Mouse (Mus musculus) brain, embryonic 14.5 days (tissue): ENCODE measurements at regions not wholly inside any gene's neighbourhood (a gene's known extent, or its start where the extent isn't known, plus 50 kb on each side); places are given as distances from the start of the nearest gene placed in this dataset.

Experiments used
- DNase-seq: peaks from one replicate; pipeline ENCODE4 v3.0.0-alpha.2; 2011; ENCODE audit warnings: low read depth
- CTCF ChIP-seq: fragments of 200-500 bp; IDR thresholded peaks from 2 replicates; pipeline ENCODE4 v1.5.1; 2012; ENCODE audit warnings: inconsistent platforms, mild to moderate bottlenecking, moderate library complexity, borderline replicate concordance; ENCODE audit not compliant: insufficient read depth, insufficient read length; ENCODE audit errors: extremely low read depth
- POLR2A ChIP-seq: fragments of 200-500 bp; IDR thresholded peaks from 2 replicates; pipeline ENCODE4 v1.6.1; 2012; ENCODE audit warnings: mild to moderate bottlenecking, inconsistent platforms, borderline replicate concordance; ENCODE audit not compliant: poor library complexity, insufficient read depth, insufficient read length, severe bottlenecking; ENCODE audit errors: extremely low read depth

GRCm38 (mm10) chr9:34382208-34382607 is 103.5 kb upstream of the Kirrel3 start:
- TF ChIP-seq POLR2A (no peak), CTCF (no peak)
- peak; percentile 34 for DNase-seq

- DNase-seq = no peak
- TF ChIP-seq POLR2A = no peak
- TF ChIP-seq CTCF = no peak
These were observed 99.6 kb upstream of the Kirrel3 start for GRCm38 (mm10) chr9:34386071-34386470.

DNA sequence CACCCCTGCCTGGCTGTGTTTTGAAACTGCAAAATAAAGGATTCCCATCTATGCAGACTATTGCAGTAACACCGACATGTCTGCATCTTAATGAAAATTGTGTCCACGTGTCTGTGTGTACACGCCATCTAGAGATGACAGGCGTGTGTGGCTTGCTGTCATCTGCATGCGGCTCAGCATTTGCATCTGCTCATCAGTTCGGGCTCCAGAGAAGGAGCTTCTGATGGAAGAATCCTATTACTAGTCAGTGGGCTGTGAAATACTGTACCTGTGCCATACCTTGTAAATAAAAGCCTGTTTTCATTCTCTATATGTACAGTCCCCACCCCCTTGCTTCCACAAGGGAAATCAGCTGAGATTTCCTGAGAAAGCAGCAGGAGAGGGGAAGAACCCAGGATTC is 92.7 kb upstream of the Kirrel3 start:
- TF ChIP-seq CTCF (no peak), POLR2A (no peak)
- DNase-seq = peak; percentile 66

DNA sequence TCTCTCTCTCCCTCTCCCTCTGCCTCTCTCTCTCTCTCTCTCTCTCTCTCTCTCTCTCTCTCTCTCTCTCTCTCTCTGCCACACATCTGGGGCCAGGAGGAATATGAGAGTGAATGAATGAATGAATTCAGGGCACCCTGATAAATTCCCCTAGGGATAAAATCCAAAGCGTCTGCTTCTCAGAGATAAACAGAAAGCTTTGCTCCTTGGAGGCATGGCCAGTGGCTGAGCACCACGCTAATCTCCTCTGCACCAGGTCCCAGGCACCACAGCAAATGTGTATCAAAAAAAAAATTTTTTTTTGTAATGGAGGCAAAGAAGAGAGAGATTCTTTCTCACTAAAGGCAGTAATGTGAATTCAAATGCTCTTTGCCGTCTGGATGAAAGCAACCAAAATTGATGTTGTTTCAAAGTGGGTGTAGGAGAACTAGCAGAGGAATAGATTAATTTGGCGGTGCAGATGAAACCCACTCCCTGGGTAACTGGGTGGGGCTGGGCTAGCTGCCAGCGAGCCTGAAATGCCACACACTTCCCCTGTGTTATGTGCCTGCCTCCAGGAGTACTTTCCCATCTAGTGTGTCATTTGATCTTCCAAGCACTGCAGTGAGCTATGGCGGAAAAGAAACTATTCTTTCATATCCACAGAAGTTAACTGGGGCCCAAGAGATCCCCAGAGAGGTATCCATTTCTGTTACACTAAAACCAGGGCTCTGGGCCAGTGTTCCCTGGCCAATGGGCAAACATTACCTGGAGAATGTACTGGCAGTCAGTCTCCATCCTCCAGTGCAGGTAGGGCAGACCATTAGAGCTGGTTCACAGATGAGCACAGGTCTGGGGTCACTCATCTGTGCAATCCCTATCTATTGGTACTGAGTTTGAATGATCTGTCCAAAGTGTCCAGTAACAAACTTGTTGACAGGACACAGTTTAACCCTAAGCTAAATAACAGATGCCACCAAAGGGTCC is 89.6 kb upstream of the Kirrel3 start:
- TF ChIP-seq CTCF (no peak), POLR2A (no peak)

GRCm38 (mm10) chr9:34411699-34412098 is 74.0 kb upstream of the Kirrel3 start:
- TF ChIP-seq CTCF (no peak), POLR2A (no peak)
- peak; percentile 75 for DNase-seq

More for the DNA sequence above, 89.6 kb upstream of the Kirrel3 start:
- peak; percentile 65 for DNase-seq

DNA sequence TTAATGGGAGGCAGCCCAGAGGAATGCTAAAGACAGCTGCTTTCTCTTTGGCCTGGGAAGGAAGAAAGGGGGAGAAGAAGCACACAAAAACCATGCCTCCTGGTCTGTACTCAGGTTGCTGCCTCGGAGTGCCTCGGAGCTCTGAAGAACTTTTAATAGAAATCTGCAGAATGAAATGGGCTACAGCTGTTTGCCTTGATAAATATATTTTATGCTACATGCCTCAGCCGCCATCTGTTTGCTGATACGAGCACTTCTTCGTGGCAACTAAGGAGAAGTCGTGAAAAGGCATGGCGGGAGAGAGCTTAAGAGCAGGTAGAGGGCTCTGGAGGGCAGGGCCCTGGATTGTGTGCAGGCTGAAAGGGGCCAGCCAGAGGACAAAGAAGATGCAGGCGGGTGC is 69.5 kb upstream of the Kirrel3 start:
- TF ChIP-seq CTCF (no peak), POLR2A (no peak)

DNA sequence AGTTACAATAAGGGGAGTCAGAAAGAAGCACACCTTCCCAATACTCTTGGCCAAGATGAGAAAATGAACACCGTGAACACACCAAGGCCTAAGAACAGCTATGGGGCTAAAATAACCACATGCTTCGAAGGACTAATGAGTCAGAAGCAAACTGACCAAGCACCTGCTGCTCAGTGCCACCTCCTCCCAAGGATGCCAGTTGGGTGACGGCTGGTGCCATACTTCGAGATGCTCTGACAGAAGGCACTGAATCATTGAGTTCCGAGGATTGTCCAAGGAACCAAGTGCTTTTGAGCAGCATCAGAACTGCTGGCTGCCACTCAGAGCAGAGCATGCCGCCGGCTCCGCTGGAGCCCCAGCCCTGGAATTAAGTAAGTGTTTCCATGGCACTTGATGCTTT is 67.6 kb upstream of the Kirrel3 start:
- TF ChIP-seq POLR2A (no peak), CTCF (no peak)
- DNase-seq = no peak

More for the DNA sequence above, 69.5 kb upstream of the Kirrel3 start:
- no peak for DNase-seq

GRCm38 (mm10) chr9:34421956-34422355 is 63.7 kb upstream of the Kirrel3 start:
- TF ChIP-seq POLR2A (no peak), CTCF (no peak)
- DNase-seq = peak; percentile 73

GRCm38 (mm10) chr9:34423062-34423461 is 62.6 kb upstream of the Kirrel3 start:
- TF ChIP-seq CTCF (no peak), POLR2A (no peak)
- DNase-seq = peak; percentile 24

DNA sequence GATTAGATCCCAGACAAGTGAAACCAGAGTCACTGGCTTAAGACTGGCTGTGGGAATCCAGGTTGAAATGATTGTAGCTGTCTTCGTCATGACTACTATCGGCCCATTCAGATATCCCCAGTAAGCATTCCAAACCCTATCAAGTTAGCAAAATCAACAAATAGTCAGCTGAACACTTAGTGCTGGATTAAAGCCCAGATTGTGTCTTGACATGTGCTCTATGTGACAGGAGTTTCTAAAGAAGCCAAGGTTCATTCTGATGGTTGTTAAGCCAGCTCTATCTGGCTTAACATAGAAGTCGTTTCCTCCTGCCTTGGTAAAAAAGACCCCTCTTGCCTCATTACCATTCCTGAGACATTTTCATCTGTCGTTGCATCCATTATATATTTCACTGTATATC is 59.1 kb upstream of the Kirrel3 start:
- no peak for TF ChIP-seq CTCF
- TF ChIP-seq POLR2A = no peak
- DNase-seq = peak; percentile 78

DNA sequence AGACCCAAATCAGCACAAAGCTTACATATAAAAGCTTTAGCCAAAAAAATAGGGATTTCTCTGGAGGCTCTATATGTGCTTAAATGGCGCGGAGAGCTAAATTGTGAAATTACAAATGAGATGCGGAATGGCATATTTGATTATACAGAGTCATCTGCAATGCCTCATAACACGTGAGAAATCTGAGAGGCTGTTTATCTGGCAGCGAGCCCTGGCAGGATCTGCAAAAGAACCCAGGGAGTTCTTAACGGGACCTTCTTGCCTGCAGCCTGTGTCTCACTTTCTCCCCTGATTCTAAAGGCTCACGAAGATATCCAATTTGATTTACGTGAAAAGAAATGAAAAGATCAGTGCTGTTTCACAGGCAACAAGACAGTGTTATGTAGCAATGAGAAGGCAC is 58.0 kb upstream of the Kirrel3 start:
- peak; percentile 81 for DNase-seq
- no peak for TF ChIP-seq CTCF
